Mouse (Mus musculus): ENCODE measurements around the gene Tjp2. TPM values are rescaled to one million over a fixed set of nuclear protein-coding genes. Genes with fewer than 3 reads are reported as not detected.

Tjp2 gene
- polyA plus RNA-seq, 1 experiment: 11.4 TPM

DNA sequence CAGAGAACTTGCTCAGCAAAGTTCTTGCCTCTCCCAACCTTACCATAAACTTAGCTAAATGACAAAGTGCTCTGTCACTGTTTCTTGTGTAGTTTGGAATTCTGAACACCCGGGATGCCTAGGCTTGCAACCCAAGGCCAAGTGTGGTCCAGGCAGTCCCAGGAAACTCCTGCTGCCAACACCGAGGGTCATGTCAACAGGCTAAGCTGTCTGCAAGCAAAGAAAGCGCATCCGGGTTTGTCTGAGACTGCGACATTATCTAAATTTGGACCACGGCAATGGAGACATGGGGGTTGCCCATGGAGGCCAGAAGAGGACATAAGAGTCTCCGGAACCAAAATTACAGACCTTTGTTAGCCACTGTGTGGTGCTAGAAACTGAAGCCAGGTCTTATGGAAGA is 80.8 kb downstream of the Tjp2 start:
- 87% methylated on average over 7 of the region's 7 CpGs for WGBS
- H3K27ac ChIP-seq (ENCODE audit: control insufficient read depth, insufficient read depth, low read depth, low read length, poor library complexity): no peak overlapping the region
- no peak overlapping the region for H3K4me3 ChIP-seq (replicated peaks; ENCODE audit: control insufficient read depth, low read depth, low read length)
- no peak for TF ChIP-seq CTCF (IDR thresholded peaks at IDR 0.05; ENCODE audit: control insufficient read depth, insufficient read depth, low read length)
- TF ChIP-seq POLR2A (IDR thresholded peaks at IDR 0.05; ENCODE audit: borderline replicate concordance, control insufficient read depth, low read depth, low read length): no peak
- H3K4me1 ChIP-seq (ENCODE audit: control insufficient read depth, insufficient read depth, low read length): no peaks in the 10 kb centered on the region

- H3K4me3 ChIP-seq (replicated peaks; ENCODE audit: control insufficient read depth, low read depth, low read length): no peak overlapping the region
- no peak overlapping the region for H3K27ac ChIP-seq (ENCODE audit: control insufficient read depth, insufficient read depth, low read depth, low read length, poor library complexity)
- H3K4me1 ChIP-seq (ENCODE audit: control insufficient read depth, insufficient read depth, low read length): no peaks in the 10 kb centered on the region; the same call in 1 of the 2 replicates
- whole genome bisulfite sequencing: 88% methylated on average over 12 of the region's 12 CpGs
- TF ChIP-seq POLR2A (IDR thresholded peaks at IDR 0.05; ENCODE audit: borderline replicate concordance, control insufficient read depth, low read depth, low read length): no peak
- TF ChIP-seq CTCF (IDR thresholded peaks at IDR 0.05; ENCODE audit: control insufficient read depth, insufficient read depth, low read length): no peak
Measured at GRCm38 (mm10) chr19:24142621-24143061, 82.2 kb downstream of the Tjp2 start.

DNA sequence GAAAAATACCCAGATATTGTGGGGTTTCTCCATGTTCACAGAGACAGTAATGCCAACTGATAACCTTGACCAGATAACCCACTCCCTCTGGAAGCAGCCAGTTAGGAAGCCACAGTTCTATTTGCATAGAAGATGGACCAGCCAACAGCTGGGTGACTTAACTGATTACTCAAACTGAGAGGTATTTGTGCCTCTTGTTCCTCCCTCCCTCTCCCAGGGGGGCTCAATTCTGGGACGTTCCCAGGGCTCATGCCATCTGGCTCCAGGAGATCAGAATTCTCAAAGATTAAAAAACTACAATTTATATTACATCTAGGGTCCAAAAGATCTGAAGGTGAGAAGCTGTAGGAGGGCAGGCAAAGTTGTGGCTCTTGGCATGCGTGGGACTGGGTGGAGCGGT is 84.5 kb downstream of the Tjp2 start:
- WGBS: 81% methylated on average over 3 of the region's 3 CpGs

DNA sequence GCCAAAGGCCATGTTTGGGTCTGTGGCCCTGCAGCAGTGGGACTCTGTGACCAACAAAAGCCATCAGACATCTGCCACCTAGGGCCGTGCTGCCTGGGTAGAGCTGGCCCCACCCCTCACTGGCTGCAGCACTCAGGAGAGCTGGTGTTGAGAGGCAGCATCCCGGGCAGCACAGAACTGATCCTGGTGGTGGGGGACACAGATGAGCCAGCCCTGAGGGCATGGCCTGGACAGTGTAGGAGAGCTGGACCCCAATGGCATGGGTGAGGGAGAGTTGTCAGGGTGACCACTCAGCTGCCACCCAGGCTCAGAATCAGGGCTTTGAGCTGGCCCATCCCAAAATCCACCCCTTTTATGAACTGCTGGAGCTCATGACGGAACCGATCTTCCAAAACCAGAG is 87.4 kb downstream of the Tjp2 start:
- Histone ChIP-seq H3K4me3 (replicated peaks; ENCODE audit: control insufficient read depth, low read depth, low read length) (no peak overlapping the region), H3K27ac (ENCODE audit: control insufficient read depth, insufficient read depth, low read depth, low read length, poor library complexity) (no peak overlapping the region), H3K4me1 (ENCODE audit: control insufficient read depth, insufficient read depth, low read length) (no peaks in the 10 kb centered on the region; the same call in 1 of the 2 replicates)
- no peak for TF ChIP-seq CTCF (IDR thresholded peaks at IDR 0.05; ENCODE audit: control insufficient read depth, insufficient read depth, low read length)
- no peak for TF ChIP-seq POLR2A (IDR thresholded peaks at IDR 0.05; ENCODE audit: borderline replicate concordance, control insufficient read depth, low read depth, low read length)
- WGBS: 85% methylated on average over 4 of the region's 4 CpGs

More for the DNA sequence above, 84.5 kb downstream of the Tjp2 start:
- H3K27ac ChIP-seq (ENCODE audit: control insufficient read depth, insufficient read depth, low read depth, low read length, poor library complexity): no peak overlapping the region
- H3K4me3 ChIP-seq (replicated peaks; ENCODE audit: control insufficient read depth, low read depth, low read length): no peak overlapping the region
- H3K4me1 ChIP-seq (ENCODE audit: control insufficient read depth, insufficient read depth, low read length): no peaks in the 10 kb centered on the region; the same call in 1 of the 2 replicates
- TF ChIP-seq POLR2A (IDR thresholded peaks at IDR 0.05; ENCODE audit: borderline replicate concordance, control insufficient read depth, low read depth, low read length): no peak
- no peak for TF ChIP-seq CTCF (IDR thresholded peaks at IDR 0.05; ENCODE audit: control insufficient read depth, insufficient read depth, low read length)

GRCm38 (mm10) chr19:24134991-24135390 is 89.8 kb downstream of the Tjp2 start:
- TF ChIP-seq CTCF (IDR thresholded peaks at IDR 0.05; ENCODE audit: control insufficient read depth, insufficient read depth, low read length) (no peak), POLR2A (IDR thresholded peaks at IDR 0.05; ENCODE audit: borderline replicate concordance, control insufficient read depth, low read depth, low read length) (no peak)
- WGBS: 27% methylated on average over 10 of the region's 10 CpGs
- no peak overlapping the region for H3K27ac ChIP-seq (ENCODE audit: control insufficient read depth, insufficient read depth, low read depth, low read length, poor library complexity)
- no peaks in the 10 kb centered on the region; the same call in 1 of the 2 replicates for H3K4me1 ChIP-seq (ENCODE audit: control insufficient read depth, insufficient read depth, low read length)
- H3K4me3 ChIP-seq (replicated peaks; ENCODE audit: control insufficient read depth, low read depth, low read length): no peak overlapping the region

DNA sequence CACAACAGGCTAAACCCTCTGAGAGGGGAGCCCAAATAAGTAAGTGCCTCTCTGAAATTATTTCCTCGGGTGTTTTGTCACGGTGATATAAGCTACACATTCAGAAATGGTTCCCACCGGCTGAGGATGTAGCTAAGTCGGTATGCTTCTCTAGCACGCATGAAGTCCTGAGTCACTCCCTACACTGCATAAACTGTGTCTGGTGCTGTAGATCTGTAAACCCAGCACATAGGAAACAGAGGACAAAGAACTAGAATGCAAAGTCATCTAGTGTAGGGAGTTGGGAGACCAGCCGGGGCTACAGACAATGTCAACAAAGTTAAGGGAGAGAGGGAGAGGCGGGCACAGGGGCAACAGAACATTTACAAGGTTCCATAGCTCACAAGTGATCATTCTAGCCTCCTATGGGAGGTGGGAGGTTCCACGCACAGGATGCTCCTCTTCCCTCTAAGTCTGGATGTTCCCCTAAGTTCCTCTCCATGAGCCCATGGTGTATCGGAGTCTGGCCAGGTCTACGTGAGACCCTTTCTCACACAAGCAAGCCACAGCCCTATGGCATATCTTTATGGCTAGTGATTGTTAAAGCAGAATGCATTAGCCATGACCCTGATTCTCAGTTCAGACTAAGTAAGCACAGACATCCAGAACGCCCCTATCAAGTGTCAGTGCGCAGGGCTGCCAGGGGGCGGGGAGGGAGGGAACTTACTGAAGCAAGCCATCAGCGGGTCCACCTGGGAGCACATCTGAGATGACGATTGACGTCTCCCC is 90.5 kb downstream of the Tjp2 start:
- Histone ChIP-seq H3K4me1 (ENCODE audit: control insufficient read depth, insufficient read depth, low read length) (no peaks in the 10 kb centered on the region; the same call in 1 of the 2 replicates), H3K27ac (ENCODE audit: control insufficient read depth, insufficient read depth, low read depth, low read length, poor library complexity) (no peak overlapping the region), H3K4me3 (replicated peaks; ENCODE audit: control insufficient read depth, low read depth, low read length) (no peak overlapping the region)
- TF ChIP-seq CTCF (IDR thresholded peaks at IDR 0.05; ENCODE audit: control insufficient read depth, insufficient read depth, low read length) (no peak), POLR2A (IDR thresholded peaks at IDR 0.05; ENCODE audit: borderline replicate concordance, control insufficient read depth, low read depth, low read length) (no peak)
- 67% methylated on average over 16 of the region's 16 CpGs for WGBS

- no peak for TF ChIP-seq CTCF (IDR thresholded peaks at IDR 0.05; ENCODE audit: control insufficient read depth, insufficient read depth, low read length)
- no peak for TF ChIP-seq POLR2A (IDR thresholded peaks at IDR 0.05; ENCODE audit: borderline replicate concordance, control insufficient read depth, low read depth, low read length)
- 85% methylated on average over 8 of the region's 8 CpGs for WGBS
- Histone ChIP-seq H3K27ac (ENCODE audit: control insufficient read depth, insufficient read depth, low read depth, low read length, poor library complexity) (no peak overlapping the region), H3K4me3 (replicated peaks; ENCODE audit: control insufficient read depth, low read depth, low read length) (no peak overlapping the region), H3K4me1 (ENCODE audit: control insufficient read depth, insufficient read depth, low read length) (no peaks in the 10 kb centered on the region)
Measured at GRCm38 (mm10) chr19:24123534-24124290, 101.1 kb downstream of the Tjp2 start.

- WGBS: 87% methylated on average over 6 of the region's 6 CpGs
Measured at GRCm38 (mm10) chr19:24123087-24123486, 101.7 kb downstream of the Tjp2 start.

More at GRCm38 (mm10) chr19:24123087-24123486, 101.7 kb downstream of the Tjp2 start:
- H3K27ac ChIP-seq (ENCODE audit: control insufficient read depth, insufficient read depth, low read depth, low read length, poor library complexity): no peak overlapping the region
- TF ChIP-seq CTCF (IDR thresholded peaks at IDR 0.05; ENCODE audit: control insufficient read depth, insufficient read depth, low read length): no peak
- TF ChIP-seq POLR2A (IDR thresholded peaks at IDR 0.05; ENCODE audit: borderline replicate concordance, control insufficient read depth, low read depth, low read length): no peak
- no peak overlapping the region for H3K4me3 ChIP-seq (replicated peaks; ENCODE audit: control insufficient read depth, low read depth, low read length)
- H3K4me1 ChIP-seq (ENCODE audit: control insufficient read depth, insufficient read depth, low read length): no peaks in the 10 kb centered on the region

Measured in bone marrow, adult 2 months (tissue).